35 mouse cellular contexts compared by ENCODE assay signal in the genomic region with DNA sequence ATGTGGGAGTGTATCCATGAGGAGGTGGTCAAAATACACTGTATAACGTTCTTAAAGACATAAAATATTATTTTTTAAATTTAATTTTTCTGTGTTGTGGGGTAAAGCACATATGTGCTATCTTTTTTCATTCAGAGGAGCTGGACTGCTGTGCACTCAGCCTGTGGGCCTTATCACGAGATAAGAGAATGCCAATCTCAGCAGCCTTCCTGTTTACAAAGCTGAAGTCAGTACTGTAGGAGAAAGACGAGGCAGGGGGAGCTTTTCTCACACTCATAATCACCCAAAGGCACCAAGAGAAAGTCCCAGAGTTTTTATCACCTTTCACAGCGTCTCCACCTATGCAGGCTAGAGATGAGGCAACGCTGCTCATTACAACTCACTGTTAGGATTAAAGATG. TPM values are rescaled to one million over a fixed set of nuclear protein-coding genes. Genes with fewer than 3 reads are reported as not detected.
A peak's percentile ranks its signal among the peaks of the same experiment; 100 is the strongest.
DNase-seq lines count a peak whose midpoint lies in the region; ATAC-seq lines count a peak whose summit lies in the region.
"Had no signal": no experiment of that assay in that cellular context is flagged by ENCODE, and none has a peak within 500 bp of the region (broad histone marks: within the 10 kb centered on the region; RNA-seq: fewer than 3 reads in every experiment).

No protein-coding gene starts in this region.

- H3K4me3 ChIP-seq in heart, embryonic 11.5 days (ENCODE audit: low read depth, low read length), result no peak overlapping the region
- H3K4me3 ChIP-seq in intestine, embryonic 16.5 days (ENCODE audit: low read length), result no peak overlapping the region
- no peak overlapping the region for H3K4me3 ChIP-seq in liver, embryonic 16.5 days (ENCODE audit: low read depth, low read length)
- H3K4me3 ChIP-seq: embryonic facial prominence, embryonic 12.5 days; hindbrain, embryonic 13.5 days; layer of hippocampus, adult 2 months; midbrain, embryonic 12.5 days; myocyte; neural tube, embryonic 12.5 days had no signal

- H3K36me3 ChIP-seq in heart, embryonic 11.5 days (ENCODE audit: control insufficient read depth, insufficient read depth, low read length), result no peaks in the 10 kb centered on the region
- no peaks in the 10 kb centered on the region for H3K36me3 ChIP-seq in intestine, embryonic 16.5 days (ENCODE audit: control insufficient read depth, insufficient read depth, low read length)
- H3K36me3 ChIP-seq in liver, embryonic 16.5 days (ENCODE audit: control insufficient read depth, insufficient read depth), result no peaks in the 10 kb centered on the region
- H3K36me3 ChIP-seq: embryonic facial prominence, embryonic 12.5 days; hindbrain, embryonic 13.5 days; midbrain, embryonic 12.5 days; neural tube, embryonic 12.5 days had no signal

- ATAC-seq in heart, embryonic 11.5 days (replicated peaks; ENCODE audit: insufficient number of reproducible peaks, low FRiP score, low TSS enrichment), result 0 out of 2 replicates have a peak, but pooled peaks have one; percentile 26
- peak; percentile 57; the same call in 1 of the 2 replicates for ATAC-seq in intestine, embryonic 16.5 days
- ATAC-seq in liver, embryonic 16.5 days (ENCODE audit: low read depth), result peak; percentile 79
- ATAC-seq: forebrain, embryonic 14.5 days had no signal

- H3K9me3 ChIP-seq in heart, embryonic 11.5 days (replicated peaks; ENCODE audit: control insufficient read depth, low read length), result no peaks in the 10 kb centered on the region
- no peaks in the 10 kb centered on the region for H3K9me3 ChIP-seq in intestine, embryonic 16.5 days (ENCODE audit: control insufficient read depth, low read length)
- H3K9me3 ChIP-seq in liver, embryonic 16.5 days (replicated peaks; ENCODE audit: control insufficient read depth, low read length), result no peaks in the 10 kb centered on the region
- H3K9me3 ChIP-seq: embryonic facial prominence, embryonic 12.5 days; hindbrain, embryonic 13.5 days; midbrain, embryonic 12.5 days; neural tube, embryonic 12.5 days had no signal

- WGBS in heart, embryonic 11.5 days (ENCODE audit: insufficient replicate concordance), result 24% methylated on average over 5 of the region's 5 CpGs
- WGBS in intestine, embryonic 16.5 days, result 49% methylated on average over 5 of the region's 5 CpGs
- WGBS in liver, embryonic 16.5 days (ENCODE audit: insufficient replicate concordance), result 8% methylated on average over 5 of the region's 5 CpGs

- no peaks in the 10 kb centered on the region for H3K27me3 ChIP-seq in heart, embryonic 11.5 days (ENCODE audit: control insufficient read depth, insufficient read depth, low read length)
- H3K27me3 ChIP-seq in intestine, embryonic 16.5 days (replicated peaks; ENCODE audit: control insufficient read depth, insufficient read depth, low read length), result no peaks in the 10 kb centered on the region
- H3K27me3 ChIP-seq in liver, embryonic 16.5 days (ENCODE audit: control insufficient read depth, insufficient read depth, low read depth, low read length), result no peaks in the 10 kb centered on the region
- H3K27me3 ChIP-seq: embryonic facial prominence, embryonic 12.5 days; hindbrain, embryonic 13.5 days; midbrain, embryonic 12.5 days; neural tube, embryonic 12.5 days had no signal

- no peak for DNase-seq in heart, adult 9 months (ENCODE audit: low spot score in 2 of 2)
- DNase-seq in 416B (ENCODE audit: low read depth) (peak; percentile 45), adipocyte (ENCODE audit: low spot score) (no peak)
- no peak for DNase-seq in thymus, postnatal 36 days
- no peak for DNase-seq in thymus, postnatal 25 days
- DNase-seq: adrenal gland, postnatal 36 days; cerebellum, adult 2 months; cerebellum, postnatal 14 days; embryo, embryonic 11 days; gastrocnemius, postnatal 25 days; heart, adult 11 months; kidney, adult 2 months; kidney, postnatal 36 days; lung, embryonic 14.5 days; lung, postnatal 14 days; right cerebral cortex, adult 18-20 months; spleen, adult 18-20 months; thymus, adult 18-20 months; thymus, postnatal 4 days had no signal

- H3K27ac ChIP-seq in heart, embryonic 11.5 days (ENCODE audit: low read depth, low read length), result no peak overlapping the region
- no peak overlapping the region for H3K27ac ChIP-seq in intestine, embryonic 16.5 days (ENCODE audit: low read length)
- no peak overlapping the region for H3K27ac ChIP-seq in liver, embryonic 16.5 days (ENCODE audit: low read length)
- H3K27ac ChIP-seq: embryonic facial prominence, embryonic 12.5 days; hindbrain, embryonic 13.5 days; layer of hippocampus, adult 2 months; midbrain, embryonic 12.5 days; neural tube, embryonic 12.5 days; stomach, postnatal 0 days had no signal

- H3K9ac ChIP-seq in heart, embryonic 11.5 days (ENCODE audit: low read depth, low read length), result no peak overlapping the region
- H3K9ac ChIP-seq in intestine, embryonic 16.5 days (ENCODE audit: low read depth, low read length), result no peak overlapping the region
- H3K9ac ChIP-seq in liver, embryonic 16.5 days (ENCODE audit: low read depth, low read length), result no peak overlapping the region
- H3K9ac ChIP-seq: embryonic facial prominence, embryonic 12.5 days; hindbrain, embryonic 13.5 days; lung, embryonic 14.5 days; midbrain, embryonic 12.5 days; neural tube, embryonic 12.5 days had no signal

- H3K4me1 ChIP-seq in heart, embryonic 11.5 days (ENCODE audit: control insufficient read depth, insufficient read depth, low read length), result 0 out of 2 replicates have a peak, but pooled peaks cover 7% of the 10 kb centered on the region
- H3K4me1 ChIP-seq in intestine, embryonic 16.5 days (ENCODE audit: control insufficient read depth, insufficient read depth, low read length), result peaks cover 3% of the 10 kb centered on the region; the same call in 1 of the 2 replicates
- peaks cover 9% of the 10 kb centered on the region; the same call in 1 of the 2 replicates for H3K4me1 ChIP-seq in liver, embryonic 16.5 days (ENCODE audit: control insufficient read depth, low read depth, low read length)
- H3K4me1 ChIP-seq: embryonic facial prominence, embryonic 12.5 days; hindbrain, embryonic 13.5 days; midbrain, embryonic 12.5 days; neural tube, embryonic 12.5 days had no signal

- no peak overlapping the region for H3K4me2 ChIP-seq in heart, embryonic 11.5 days
- H3K4me2 ChIP-seq in intestine, embryonic 16.5 days (ENCODE audit: low read depth, low read length), result no peak overlapping the region
- H3K4me2 ChIP-seq in liver, embryonic 16.5 days (ENCODE audit: low read depth, low read length), result no peak overlapping the region
- H3K4me2 ChIP-seq: embryonic facial prominence, embryonic 12.5 days; hindbrain, embryonic 13.5 days; lung, embryonic 14.5 days; midbrain, embryonic 12.5 days; neural tube, embryonic 12.5 days had no signal

RNA-seq across cellular contexts. Expression of a gene that starts 52.5 kb away (rescaled TPM):
- polyA plus RNA-seq in heart, embryonic 11.5 days (2014; fragmentation: Nextera tagmentation; extraction: Ambion mirVana), result not detected in 2 replicates
- polyA plus RNA-seq in intestine, embryonic 16.5 days (2015; fragmentation: Nextera tagmentation; extraction: Ambion mirVana), result not detected in 2 replicates
- not detected in 2 replicates for polyA plus RNA-seq in liver, embryonic 16.5 days (2015; fragmentation: Nextera tagmentation; extraction: Ambion mirVana)
- polyA plus RNA-seq: brain, embryonic 14.5 days; cerebellum, adult 2 months; embryonic facial prominence, embryonic 12.5 days; forebrain, embryonic 14.5 days; heart, embryonic 14.5 days; hindbrain, embryonic 13.5 days; kidney, adult 2 months; kidney, embryonic 16.5 days; limb, embryonic 14.5 days; lung, embryonic 14.5 days; midbrain, embryonic 12.5 days; midbrain, postnatal 0 days; myocyte; neural tube, embryonic 12.5 days; stomach, postnatal 0 days had no signal

Comparison
In these comparisons a context has a peak if more than half of its experiments do, and no peak if none do; other contexts are left out.
1. ATAC-seq: peak in every context shown above with its lines; median percentile 79 in liver, embryonic 16.5 days; 57 in intestine, embryonic 16.5 days; 26 in heart, embryonic 11.5 days.